Mouse (Mus musculus): ENCODE measurements around the gene Fcnb. TPM values are rescaled to one million over a fixed set of nuclear protein-coding genes. Genes with fewer than 3 reads are reported as not detected.

Gene Fcnb
- polyA plus RNA-seq, 1 experiment from 2014 or later: not detected

DNA sequence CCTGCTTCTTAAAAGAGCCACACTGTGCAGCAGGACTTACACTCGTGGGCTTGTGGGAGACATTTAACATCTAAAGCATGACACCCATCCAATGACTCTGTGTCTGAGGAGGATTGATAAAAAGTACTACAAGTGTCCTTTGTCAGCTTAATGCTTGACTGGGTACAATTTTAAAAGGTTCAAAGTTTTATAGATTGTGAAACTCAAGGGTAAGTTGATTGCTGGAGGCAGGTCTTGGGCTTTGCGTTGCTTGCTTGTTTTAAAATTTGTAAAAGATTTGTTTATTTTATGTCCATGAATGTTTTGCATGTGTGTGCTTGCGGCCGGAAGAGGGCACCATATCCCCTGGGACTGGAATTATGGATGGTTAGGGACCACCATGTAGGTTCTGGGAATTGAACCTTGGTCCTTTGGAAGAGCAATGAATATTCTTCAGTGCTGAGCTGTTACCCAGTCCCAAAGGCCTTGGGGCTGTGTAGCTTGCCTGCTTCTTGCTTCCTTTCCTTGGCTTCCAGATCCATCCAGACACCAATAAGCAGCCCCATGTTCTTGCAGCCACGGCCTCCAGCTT lies 19.5 kb downstream of the Fcnb start:
- H3K9ac ChIP-seq (replicated peaks; ENCODE audit: low read depth, low read length): no peak overlapping the region

DNA sequence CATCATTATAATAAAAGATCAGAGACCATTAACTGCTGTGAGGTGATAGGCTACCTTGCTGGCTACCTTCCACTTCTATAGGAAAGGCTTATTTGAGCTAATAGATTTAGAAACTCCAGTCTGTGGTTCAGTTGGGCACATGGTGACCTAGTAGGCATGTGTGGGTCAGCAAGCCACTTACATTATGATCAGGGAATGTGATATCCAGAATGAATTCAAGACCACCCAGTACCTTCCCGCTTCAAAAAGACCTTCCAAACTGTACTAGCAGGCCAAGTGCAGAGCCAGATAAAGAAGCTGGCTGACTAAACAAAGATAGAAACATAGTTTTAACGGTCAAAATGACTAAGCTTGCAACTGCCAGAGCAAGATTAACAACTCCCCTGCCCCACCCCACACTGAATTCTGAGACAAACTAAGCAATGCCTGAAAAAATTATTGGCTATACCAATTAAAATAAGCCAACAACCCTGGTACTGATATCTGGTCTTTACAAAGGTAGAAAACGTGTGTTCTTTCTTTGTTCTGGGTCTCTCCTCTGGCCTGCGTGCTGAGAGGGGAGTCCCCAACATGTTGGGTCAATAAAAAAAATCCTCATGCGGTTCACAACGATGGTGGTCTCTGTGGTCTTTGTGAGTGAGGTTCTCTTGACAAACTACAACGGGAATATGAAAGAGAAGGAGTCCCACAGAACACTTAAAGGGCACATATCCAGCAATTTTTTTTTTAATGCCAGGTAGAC lies 20.2 kb downstream of the Fcnb start:
- no peak overlapping the region for H3K9ac ChIP-seq (replicated peaks; ENCODE audit: low read depth, low read length)
- no peak overlapping the region for H3K4me3 ChIP-seq (ENCODE audit: low read depth, low read length)
- no peak overlapping the region for H3K27ac ChIP-seq (ENCODE audit: low read depth, low read length)
- WGBS: 76% methylated on average over 7 of the region's 7 CpGs
- no peaks in the 10 kb centered on the region for H3K4me1 ChIP-seq (ENCODE audit: control insufficient read depth, insufficient read depth, low read length)
- no peaks in the 10 kb centered on the region for H3K36me3 ChIP-seq (ENCODE audit: control insufficient read depth, insufficient read depth, low read length)
- H3K4me2 ChIP-seq (ENCODE audit: low read depth, low read length): no peak overlapping the region
- H3K27me3 ChIP-seq (ENCODE audit: control insufficient read depth, insufficient read depth, low read length): no peaks in the 10 kb centered on the region
- ATAC-seq (ENCODE audit: low read depth): no peak
- no peaks in the 10 kb centered on the region for H3K9me3 ChIP-seq (ENCODE audit: control insufficient read depth, low read length)

More for the DNA sequence above, 19.5 kb downstream of the Fcnb start:
- no peak overlapping the region for H3K4me3 ChIP-seq (ENCODE audit: low read depth, low read length)
- no peaks in the 10 kb centered on the region for H3K36me3 ChIP-seq (ENCODE audit: control insufficient read depth, insufficient read depth, low read length)
- no peak for ATAC-seq (ENCODE audit: low read depth)
- no peaks in the 10 kb centered on the region for H3K27me3 ChIP-seq (ENCODE audit: control insufficient read depth, insufficient read depth, low read length)
- H3K4me1 ChIP-seq (ENCODE audit: control insufficient read depth, insufficient read depth, low read length): no peaks in the 10 kb centered on the region
- 86% methylated on average over 5 of the region's 5 CpGs for WGBS
- H3K27ac ChIP-seq (ENCODE audit: low read depth, low read length): no peak overlapping the region
- H3K4me2 ChIP-seq (ENCODE audit: low read depth, low read length): no peak overlapping the region
- no peaks in the 10 kb centered on the region for H3K9me3 ChIP-seq (ENCODE audit: control insufficient read depth, low read length)

DNA sequence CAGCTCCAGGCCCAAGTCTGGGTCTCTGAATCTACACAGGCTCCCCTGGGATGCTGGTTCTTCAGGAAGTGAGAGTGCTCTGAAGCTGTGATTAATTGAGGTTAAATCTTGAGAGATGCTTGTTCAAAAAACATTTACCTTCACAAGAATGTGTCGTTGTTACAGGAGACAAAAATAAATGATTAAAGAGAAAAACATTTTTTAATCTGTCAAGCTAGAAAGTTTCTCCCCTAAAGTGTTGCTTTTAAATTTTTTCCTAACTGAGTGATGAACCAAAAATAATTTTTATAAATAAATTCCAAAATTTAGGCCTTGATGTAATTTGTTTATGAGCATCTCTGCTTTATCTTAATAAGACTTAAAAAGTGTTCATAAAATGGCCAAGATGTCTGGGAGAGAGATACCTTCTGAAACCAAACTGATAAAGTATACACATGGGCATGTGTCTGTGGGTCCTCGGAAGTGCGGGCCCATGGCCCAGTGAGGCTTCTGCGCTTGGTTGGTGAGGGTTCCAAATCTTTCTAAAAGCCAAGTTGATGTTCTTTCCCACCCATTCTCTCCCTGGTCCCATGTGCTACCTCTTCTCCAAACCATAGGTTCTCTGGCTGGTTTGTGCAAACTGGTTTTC lies 20.9 kb downstream of the Fcnb start:
- 92% methylated on average over 4 of the region's 4 CpGs for WGBS
- Histone ChIP-seq H3K9ac (replicated peaks; ENCODE audit: low read depth, low read length) (no peak overlapping the region), H3K4me2 (ENCODE audit: low read depth, low read length) (no peak overlapping the region), H3K4me3 (ENCODE audit: low read depth, low read length) (no peak overlapping the region), H3K9me3 (ENCODE audit: control insufficient read depth, low read length) (no peaks in the 10 kb centered on the region), H3K4me1 (ENCODE audit: control insufficient read depth, insufficient read depth, low read length) (no peaks in the 10 kb centered on the region), H3K27ac (ENCODE audit: low read depth, low read length) (no peak overlapping the region), H3K36me3 (ENCODE audit: control insufficient read depth, insufficient read depth, low read length) (no peaks in the 10 kb centered on the region), H3K27me3 (ENCODE audit: control insufficient read depth, insufficient read depth, low read length) (no peaks in the 10 kb centered on the region)
- ATAC-seq (ENCODE audit: low read depth): no peak

DNA sequence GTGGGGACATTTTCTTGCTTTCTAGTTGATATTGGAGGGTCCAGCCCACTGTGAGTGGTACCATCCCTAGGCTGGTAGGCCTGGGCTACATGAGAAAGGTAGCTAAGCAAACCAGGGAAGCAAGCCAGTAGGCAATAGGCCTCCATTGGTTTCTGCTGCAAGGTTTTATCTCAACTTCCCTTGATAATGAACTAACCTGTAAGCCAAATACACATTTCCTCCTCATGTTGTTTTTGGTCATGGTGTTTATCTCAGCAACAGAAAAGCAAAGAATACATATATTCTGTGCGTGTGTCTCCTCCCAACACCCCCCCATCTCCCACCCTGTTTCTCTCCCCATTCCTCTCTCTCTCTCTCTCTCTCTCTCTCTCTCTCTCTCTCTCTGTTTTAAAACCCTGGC lies 24.8 kb downstream of the Fcnb start:
- ATAC-seq (ENCODE audit: low read depth): no peak
- WGBS: 88% methylated on average over 1 of the region's 1 CpGs
- Histone ChIP-seq H3K36me3 (ENCODE audit: control insufficient read depth, insufficient read depth, low read length) (no peaks in the 10 kb centered on the region), H3K27me3 (ENCODE audit: control insufficient read depth, insufficient read depth, low read length) (no peaks in the 10 kb centered on the region), H3K9ac (replicated peaks; ENCODE audit: low read depth, low read length) (no peak overlapping the region), H3K4me1 (ENCODE audit: control insufficient read depth, insufficient read depth, low read length) (no peaks in the 10 kb centered on the region), H3K9me3 (ENCODE audit: control insufficient read depth, low read length) (no peaks in the 10 kb centered on the region), H3K4me2 (ENCODE audit: low read depth, low read length) (no peak overlapping the region), H3K4me3 (ENCODE audit: low read depth, low read length) (no peak overlapping the region), H3K27ac (ENCODE audit: low read depth, low read length) (no peak overlapping the region)

DNA sequence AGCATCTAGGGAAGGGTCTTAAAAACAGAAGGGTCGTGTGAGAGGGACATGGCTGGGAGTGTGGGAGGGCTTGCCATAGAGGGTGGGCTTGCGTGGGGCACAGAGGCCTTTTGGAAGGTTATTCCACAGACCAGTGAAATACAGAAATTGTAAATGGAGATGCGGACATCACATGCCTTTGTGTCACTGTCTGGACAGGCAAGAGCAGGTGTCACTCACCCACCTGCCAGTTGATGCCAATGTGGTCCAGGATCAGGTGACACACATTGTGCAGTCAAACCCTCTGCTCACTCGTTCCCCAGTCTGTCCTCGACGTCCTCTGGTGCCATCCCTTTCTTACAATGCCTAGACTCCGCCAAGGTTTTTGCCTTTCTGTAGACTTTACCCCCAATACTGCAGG lies 37.6 kb downstream of the Fcnb start:
- no peak for ATAC-seq (ENCODE audit: low read depth)
- Histone ChIP-seq H3K9me3 (ENCODE audit: control insufficient read depth, low read length) (no peaks in the 10 kb centered on the region), H3K4me1 (ENCODE audit: control insufficient read depth, insufficient read depth, low read length) (no peaks in the 10 kb centered on the region), H3K9ac (replicated peaks; ENCODE audit: low read depth, low read length) (no peak overlapping the region), H3K27ac (ENCODE audit: low read depth, low read length) (no peak overlapping the region), H3K27me3 (ENCODE audit: control insufficient read depth, insufficient read depth, low read length) (no peaks in the 10 kb centered on the region), H3K36me3 (ENCODE audit: control insufficient read depth, insufficient read depth, low read length) (no peaks in the 10 kb centered on the region), H3K4me3 (ENCODE audit: low read depth, low read length) (no peak overlapping the region), H3K4me2 (ENCODE audit: low read depth, low read length) (no peak overlapping the region)
- WGBS: 81% methylated on average over 7 of the region's 7 CpGs

DNA sequence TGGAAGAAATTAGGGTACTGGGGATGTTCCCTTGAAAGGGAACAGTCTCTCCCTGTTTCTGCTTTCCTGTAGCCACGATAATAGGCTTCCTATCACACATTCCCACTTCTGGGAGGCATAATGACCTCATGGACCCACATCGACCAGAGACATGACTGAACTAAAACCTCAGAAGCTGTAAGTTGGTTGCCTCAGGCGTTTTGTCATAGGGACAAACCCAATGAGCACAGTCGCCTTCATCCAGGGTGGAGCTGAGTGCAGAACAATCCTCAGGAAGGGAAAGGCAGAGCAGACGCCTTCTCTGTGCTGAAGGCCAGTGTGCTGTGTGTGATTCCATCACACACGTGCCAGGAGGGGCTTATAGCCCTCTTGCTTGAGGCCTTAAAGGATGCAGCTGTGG lies 38.4 kb downstream of the Fcnb start:
- H3K27ac ChIP-seq (ENCODE audit: low read depth, low read length): no peak overlapping the region
- H3K4me2 ChIP-seq (ENCODE audit: low read depth, low read length): no peak overlapping the region
- no peaks in the 10 kb centered on the region for H3K9me3 ChIP-seq (ENCODE audit: control insufficient read depth, low read length)
- 76% methylated on average over 6 of the region's 6 CpGs for WGBS
- H3K36me3 ChIP-seq (ENCODE audit: control insufficient read depth, insufficient read depth, low read length): no peaks in the 10 kb centered on the region
- H3K4me3 ChIP-seq (ENCODE audit: low read depth, low read length): no peak overlapping the region
- no peak for ATAC-seq (ENCODE audit: low read depth)
- no peak overlapping the region for H3K9ac ChIP-seq (replicated peaks; ENCODE audit: low read depth, low read length)
- H3K27me3 ChIP-seq (ENCODE audit: control insufficient read depth, insufficient read depth, low read length): no peaks in the 10 kb centered on the region
- H3K4me1 ChIP-seq (ENCODE audit: control insufficient read depth, insufficient read depth, low read length): no peaks in the 10 kb centered on the region

DNA sequence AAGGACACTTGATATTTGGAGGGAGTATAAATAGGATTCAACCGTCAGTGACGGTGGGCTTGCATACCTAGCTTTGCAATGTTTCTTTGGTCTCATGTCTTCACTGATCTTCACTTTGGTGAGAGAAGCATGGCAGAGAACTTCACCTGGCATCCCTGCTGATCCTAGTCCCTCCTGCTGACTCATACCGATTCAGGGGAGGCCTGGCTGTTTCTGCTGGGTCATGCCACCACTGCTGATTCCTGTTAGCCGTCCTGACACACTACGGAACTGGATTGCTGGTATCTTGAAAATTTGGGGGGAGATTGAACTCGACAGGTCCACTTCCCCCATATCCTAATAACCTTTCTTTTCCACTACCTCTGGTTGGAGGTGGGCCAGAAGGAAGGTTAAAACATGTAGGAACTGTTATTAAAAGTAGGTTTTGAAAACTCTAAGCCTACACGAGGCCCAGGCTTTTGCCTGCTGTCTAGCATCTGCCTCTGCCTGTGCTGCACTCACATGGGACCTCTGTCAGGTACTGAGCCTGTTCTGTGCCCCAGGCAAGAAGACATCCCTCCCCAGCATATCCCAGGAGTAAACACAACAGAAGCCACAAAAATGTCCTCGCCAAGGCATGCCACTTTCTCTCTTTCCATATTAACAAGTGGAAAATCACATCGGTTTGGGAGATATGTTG lies 39.6 kb downstream of the Fcnb start:
- Histone ChIP-seq H3K4me2 (ENCODE audit: low read depth, low read length) (no peak overlapping the region), H3K27me3 (ENCODE audit: control insufficient read depth, insufficient read depth, low read length) (no peaks in the 10 kb centered on the region), H3K4me1 (ENCODE audit: control insufficient read depth, insufficient read depth, low read length) (no peaks in the 10 kb centered on the region), H3K4me3 (ENCODE audit: low read depth, low read length) (no peak overlapping the region), H3K9ac (replicated peaks; ENCODE audit: low read depth, low read length) (no peak overlapping the region), H3K36me3 (ENCODE audit: control insufficient read depth, insufficient read depth, low read length) (no peaks in the 10 kb centered on the region), H3K27ac (ENCODE audit: low read depth, low read length) (no peak overlapping the region), H3K9me3 (ENCODE audit: control insufficient read depth, low read length) (no peaks in the 10 kb centered on the region)
- 88% methylated on average over 9 of the region's 9 CpGs for WGBS
- ATAC-seq (ENCODE audit: low read depth): no peak

DNA sequence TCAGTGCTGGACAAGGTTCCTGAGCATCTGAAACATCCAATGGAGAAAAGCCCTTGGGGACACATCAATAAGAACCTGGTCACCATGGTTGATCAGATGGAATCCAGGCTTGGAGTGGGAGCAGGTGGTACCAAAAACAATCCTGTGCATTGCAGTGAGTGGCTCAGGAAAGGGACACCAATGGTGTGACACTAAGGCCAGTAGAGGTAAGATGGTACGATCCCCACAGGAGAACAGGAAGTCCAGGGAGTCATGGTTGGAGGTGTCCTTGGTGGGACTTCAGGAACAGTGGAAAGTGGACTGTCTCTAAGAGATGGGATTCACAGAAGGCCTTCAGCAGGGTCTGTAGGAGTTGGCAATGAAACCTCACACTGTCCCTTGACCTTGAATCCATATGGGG lies 44.2 kb downstream of the Fcnb start:
- ATAC-seq (ENCODE audit: low read depth): no peak
- H3K27me3 ChIP-seq (ENCODE audit: control insufficient read depth, insufficient read depth, low read length): no peaks in the 10 kb centered on the region
- no peaks in the 10 kb centered on the region for H3K36me3 ChIP-seq (ENCODE audit: control insufficient read depth, insufficient read depth, low read length)
- H3K27ac ChIP-seq (ENCODE audit: low read depth, low read length): no peak overlapping the region
- no peak overlapping the region for H3K4me2 ChIP-seq (ENCODE audit: low read depth, low read length)
- H3K4me3 ChIP-seq (ENCODE audit: low read depth, low read length): no peak overlapping the region
- 92% methylated on average over 1 of the region's 1 CpGs for WGBS
- no peaks in the 10 kb centered on the region for H3K9me3 ChIP-seq (ENCODE audit: control insufficient read depth, low read length)
- H3K9ac ChIP-seq (replicated peaks; ENCODE audit: low read depth, low read length): no peak overlapping the region
- peaks cover 9% of the 10 kb centered on the region; the same call in 1 of the 2 replicates for H3K4me1 ChIP-seq (ENCODE audit: control insufficient read depth, insufficient read depth, low read length)

Measured in neural tube, embryonic 14.5 days (tissue).